Mouse (Mus musculus) megakaryocyte, embryonic 14.5 days (primary cell): ENCODE measurements around the gene Tnrc18.

Experiments used
- FLI1 ChIP-seq: IDR thresholded peaks from 2 replicates; pipeline ENCODE4 v1.6.1; 2012; ENCODE audit warnings: low read length, inconsistent platforms, mixed read lengths
- GATA1 ChIP-seq: IDR thresholded peaks from 3 replicates; pipeline ENCODE4 v1.6.1; 2012; ENCODE audit warnings: mixed read lengths, low read length, inconsistent platforms, borderline replicate concordance

DNA sequence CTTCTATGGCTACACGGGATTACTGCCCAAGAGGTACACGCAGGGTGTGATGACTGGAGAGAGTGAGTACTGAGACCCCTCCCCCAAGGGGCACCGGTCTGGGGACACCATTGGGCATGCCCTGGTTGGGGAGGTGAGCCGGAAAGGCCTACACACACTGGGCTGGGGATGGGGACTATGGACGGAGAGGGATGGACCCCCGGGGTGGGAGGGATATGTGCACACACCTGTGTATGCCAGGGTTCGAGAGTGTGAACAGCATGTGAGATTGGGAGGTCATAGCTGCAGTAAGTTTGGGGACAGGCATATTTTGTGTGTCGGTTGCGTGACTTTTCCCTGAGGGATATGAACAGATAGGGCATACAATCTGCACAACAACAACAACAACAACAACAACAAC lies 102.4 kb downstream of the Tnrc18 start:
- TF ChIP-seq FLI1 (no peak), GATA1 (no peak)
